Mouse (Mus musculus) midbrain, embryonic 13.5 days (tissue): Measurements from ENCODE around the gene Olfr316. TPM values are rescaled to one million over a fixed set of nuclear protein-coding genes. Genes with fewer than 3 reads are reported as not detected.

Experiments used
- ATAC-seq: fragments of 200-750 bp; cut with Nextera tagmentation; 2 replicates; pipeline ENCODE4 v1.8.0; 2017; ENCODE audit warnings: mild to moderate bottlenecking, moderate TSS enrichment, moderate library complexity
- H3K27ac ChIP-seq: fragments of 300-500 bp; sonication (generic); 2 replicates; pipeline ENCODE4 v1.5.1; 2015; ENCODE audit warnings: inconsistent platforms, mild to moderate bottlenecking, moderate library complexity
- H3K27me3 ChIP-seq: fragments of 300-500 bp; sonication (generic); 2 replicates; pipeline ENCODE4 v1.6.1; 2015; ENCODE audit warnings: mild to moderate bottlenecking, inconsistent platforms
- H3K36me3 ChIP-seq: fragments of 300-500 bp; sonication (generic); 2 replicates; pipeline ENCODE4 v1.6.1; 2015; ENCODE audit warnings: mild to moderate bottlenecking, inconsistent platforms
- H3K4me1 ChIP-seq: fragments of 300-500 bp; sonication (generic); replicated peaks from 2 replicates; pipeline ENCODE4 v1.6.1; 2015; ENCODE audit warnings: inconsistent platforms
- H3K4me2 ChIP-seq: fragments of 300-500 bp; sonication (generic); replicated peaks from 2 replicates; pipeline ENCODE4 v1.6.1; 2015; ENCODE audit warnings: moderate library complexity, mild to moderate bottlenecking, inconsistent platforms
- H3K4me3 ChIP-seq: fragments of 300-500 bp; sonication (generic); replicated peaks from 2 replicates; pipeline ENCODE4 v1.5.1; 2015; ENCODE audit warnings: mild to moderate bottlenecking, inconsistent platforms
- H3K9ac ChIP-seq: fragments of 300-500 bp; sonication (generic); replicated peaks from 2 replicates; pipeline ENCODE4 v1.6.1; 2015; ENCODE audit warnings: mild to moderate bottlenecking, inconsistent platforms
- H3K9me3 ChIP-seq: fragments of 300-500 bp; sonication (generic); 2 replicates; pipeline ENCODE4 v1.6.1; 2016; ENCODE audit warnings: mild to moderate bottlenecking, inconsistent platforms
- WGBS: fragments of 180-500 bp; shearing (Covaris S2); methylation state at CpG from one replicate; pipeline ENCODE4 v1.1.7; 2015; 5-methylcytosine and 5-hydroxymethylcytosine counted together
- polyA plus RNA-seq: library from polyadenylated mRNA; unstranded; fragments of >200 nt; fragmentation: Nextera tagmentation; extraction: Ambion mirVana; gene quantifications from 2 replicates; pipeline ENCODE4 v1.2.1, GENCODE M21; 2015

Gene Olfr316
- polyA plus RNA-seq, 1 experiment from 2014 or later = not detected

DNA sequence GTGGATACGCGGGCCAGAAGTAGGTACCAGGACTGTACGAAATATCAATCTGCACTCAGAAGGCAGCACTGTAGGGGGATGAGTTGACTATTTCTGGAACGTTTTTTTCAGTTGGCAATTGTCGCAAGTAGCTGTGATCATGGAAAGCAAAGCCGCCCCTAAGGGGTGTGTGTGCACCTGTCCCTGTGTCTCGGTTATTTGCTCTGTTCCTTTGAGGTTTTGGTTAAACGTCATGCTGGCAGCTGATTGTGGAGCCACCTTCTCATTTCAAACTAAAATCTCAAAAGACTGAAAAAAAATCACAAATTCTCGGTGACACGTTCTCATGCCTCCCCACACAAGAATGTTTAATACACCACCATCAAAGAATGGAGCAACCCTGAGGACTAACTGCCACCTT lies 35.1 kb downstream of the Olfr316 start:
- no peak overlapping the region for H3K4me3 ChIP-seq
- no peak for ATAC-seq
- no peak overlapping the region for H3K4me2 ChIP-seq
- H3K9me3 ChIP-seq = no peaks in the 10 kb centered on the region
- no peaks in the 10 kb centered on the region for H3K27me3 ChIP-seq
- no peak overlapping the region for H3K9ac ChIP-seq
- H3K4me1 ChIP-seq = peaks cover 10% of the 10 kb centered on the region
- H3K36me3 ChIP-seq = no peaks in the 10 kb centered on the region
- WGBS = 92% methylated on average over 10 of the region's 10 CpGs
- no peak overlapping the region for H3K27ac ChIP-seq

- Histone ChIP-seq H3K36me3 (no peaks in the 10 kb centered on the region), H3K27me3 (no peaks in the 10 kb centered on the region), H3K4me3 (no peak overlapping the region), H3K4me2 (no peak overlapping the region), H3K9ac (no peak overlapping the region), H3K9me3 (no peaks in the 10 kb centered on the region), H3K4me1 (peaks cover 10% of the 10 kb centered on the region), H3K27ac (no peak overlapping the region)
- WGBS = 83% methylated on average over 8 of the region's 8 CpGs
- no peak for ATAC-seq
Observed at GRCm38 (mm10) chr11:58788346-58788745, 35.8 kb downstream of the Olfr316 start.

DNA sequence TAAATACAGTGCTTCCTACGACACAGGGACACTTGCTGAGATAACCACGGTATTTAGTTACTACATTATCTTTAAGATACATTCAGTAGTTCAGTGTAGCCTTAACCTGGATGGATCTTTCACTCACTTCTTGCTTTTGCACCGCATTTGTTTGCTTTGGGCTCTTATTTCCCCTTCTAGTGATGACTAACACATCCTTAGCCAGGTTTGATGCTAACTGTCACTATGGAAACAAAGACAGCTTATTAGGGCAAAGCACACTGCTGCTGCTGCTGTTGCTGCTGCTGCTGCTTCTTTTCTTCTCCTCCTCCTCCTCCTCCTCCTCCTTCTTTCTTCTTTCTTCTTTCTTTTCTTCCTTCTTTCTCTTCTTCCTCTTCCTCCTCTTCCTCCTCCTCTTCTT lies 37.0 kb downstream of the Olfr316 start:
- Histone ChIP-seq H3K27me3 (no peaks in the 10 kb centered on the region), H3K36me3 (no peaks in the 10 kb centered on the region), H3K9me3 (no peaks in the 10 kb centered on the region), H3K27ac (peak overlapping the region; percentile 14; the same call in 1 of the 2 replicates), H3K4me1 (peaks cover 10% of the 10 kb centered on the region), H3K9ac (0 out of 2 replicates have a peak overlapping the region, but pooled peaks have one; percentile 28), H3K4me3 (no peak overlapping the region), H3K4me2 (0 out of 2 replicates have a peak overlapping the region, but pooled peaks have one; percentile 17)
- no peak for ATAC-seq
- WGBS = 20% methylated on average over 3 of the region's 3 CpGs

- no peak for ATAC-seq
- Histone ChIP-seq H3K4me1 (peaks cover 10% of the 10 kb centered on the region), H3K4me3 (no peak overlapping the region), H3K27ac (no peak overlapping the region), H3K4me2 (no peak overlapping the region), H3K9me3 (no peaks in the 10 kb centered on the region), H3K36me3 (no peaks in the 10 kb centered on the region), H3K27me3 (no peaks in the 10 kb centered on the region), H3K9ac (no peak overlapping the region)
- 63% methylated on average over 2 of the region's 2 CpGs for WGBS
Observed at GRCm38 (mm10) chr11:58790053-58790452, 37.5 kb downstream of the Olfr316 start.

- no peak for ATAC-seq
- Histone ChIP-seq H3K4me2 (no peak overlapping the region), H3K36me3 (no peaks in the 10 kb centered on the region), H3K27ac (no peak overlapping the region), H3K9me3 (no peaks in the 10 kb centered on the region), H3K4me3 (no peak overlapping the region), H3K27me3 (no peaks in the 10 kb centered on the region), H3K4me1 (peaks cover 10% of the 10 kb centered on the region), H3K9ac (no peak overlapping the region)
- 88% methylated on average over 6 of the region's 6 CpGs for WGBS
Observed at GRCm38 (mm10) chr11:58790646-58791045, 38.1 kb downstream of the Olfr316 start.

GRCm38 (mm10) chr11:58795856-58796255 lies 43.3 kb downstream of the Olfr316 start:
- Histone ChIP-seq H3K4me3 (no peak overlapping the region), H3K9me3 (no peaks in the 10 kb centered on the region), H3K36me3 (no peaks in the 10 kb centered on the region), H3K9ac (no peak overlapping the region), H3K27me3 (no peaks in the 10 kb centered on the region), H3K4me1 (no peaks in the 10 kb centered on the region), H3K27ac (no peak overlapping the region), H3K4me2 (no peak overlapping the region)
- 92% methylated on average over 2 of the region's 2 CpGs for WGBS
- no peak for ATAC-seq

- Histone ChIP-seq H3K36me3 (no peaks in the 10 kb centered on the region), H3K4me2 (no peak overlapping the region), H3K9ac (no peak overlapping the region), H3K27me3 (no peaks in the 10 kb centered on the region), H3K9me3 (no peaks in the 10 kb centered on the region), H3K4me3 (no peak overlapping the region), H3K4me1 (peaks cover 8% of the 10 kb centered on the region), H3K27ac (no peak overlapping the region)
- no peak for ATAC-seq
- WGBS = 81% methylated on average over 7 of the region's 7 CpGs
Observed at GRCm38 (mm10) chr11:58796850-58797249, 44.3 kb downstream of the Olfr316 start.

GRCm38 (mm10) chr11:58799747-58800146 lies 47.2 kb downstream of the Olfr316 start:
- Histone ChIP-seq H3K36me3 (no peaks in the 10 kb centered on the region), H3K9ac (no peak overlapping the region), H3K4me1 (peaks cover 14% of the 10 kb centered on the region), H3K4me3 (no peak overlapping the region), H3K9me3 (no peaks in the 10 kb centered on the region), H3K27me3 (no peaks in the 10 kb centered on the region), H3K27ac (no peak overlapping the region), H3K4me2 (no peak overlapping the region)
- 86% methylated on average over 5 of the region's 5 CpGs for WGBS
- ATAC-seq = no peak

DNA sequence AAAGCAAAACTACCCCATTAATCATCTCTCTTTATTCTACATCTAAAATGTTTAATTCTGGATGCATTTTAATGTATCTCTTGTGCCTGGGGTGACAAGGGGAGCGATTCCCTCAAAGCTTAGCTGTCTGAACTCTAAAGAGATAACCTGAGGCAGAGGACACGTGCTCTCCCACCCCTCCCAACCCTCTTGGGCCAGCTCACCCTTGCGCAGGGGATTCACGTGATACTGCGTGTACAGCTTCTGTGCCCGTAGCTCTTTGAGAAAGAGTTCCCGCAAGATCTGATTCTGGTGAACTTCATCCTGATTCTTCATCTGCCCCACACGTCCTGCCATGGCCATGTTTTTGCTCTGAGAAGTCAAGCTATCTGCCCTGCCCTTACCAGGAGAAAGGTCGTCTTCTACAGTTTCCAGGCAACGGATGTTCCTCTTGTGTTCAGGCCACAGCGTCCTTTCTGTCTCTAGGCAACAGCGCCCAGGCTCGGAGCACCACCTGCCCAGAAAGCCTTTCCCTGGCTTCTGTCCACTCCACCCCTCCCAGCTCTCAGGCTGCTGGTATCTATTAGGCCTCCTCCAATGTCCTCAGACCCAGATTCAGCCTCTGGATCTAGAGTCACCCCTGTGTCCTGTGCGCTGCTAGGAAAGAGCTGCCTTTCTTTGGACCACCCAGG lies 49.2 kb downstream of the Olfr316 start, which contains the start of gene Fam183b:
Fam183b (minus strand) TSS at position 403 of the 671 bp plus-strand sequence.
- Histone ChIP-seq H3K4me2 (peak within 1 kb of the TSS; percentile 41), H3K9ac (0 out of 2 replicates have a peak within 1 kb of the TSS, but pooled peaks have one; percentile 4), H3K27me3 (no peaks in the 10 kb centered on the region), H3K9me3 (no peaks in the 10 kb centered on the region), H3K27ac (no peak within 1 kb of the TSS), H3K4me3 (no peak within 1 kb of the TSS), H3K4me1 (peaks cover 14% of the 10 kb centered on the region), H3K36me3 (no peaks in the 10 kb centered on the region)
- peak; percentile 82 for ATAC-seq
- WGBS = 30% methylated on average over 14 of the region's 14 CpGs

GRCm38 (mm10) chr11:58803871-58804270 lies 51.3 kb downstream of the Olfr316 start:
- Histone ChIP-seq H3K4me2 (no peak overlapping the region), H3K27ac (no peak overlapping the region), H3K36me3 (no peaks in the 10 kb centered on the region), H3K4me1 (peaks cover 14% of the 10 kb centered on the region), H3K9ac (no peak overlapping the region), H3K9me3 (no peaks in the 10 kb centered on the region), H3K4me3 (no peak overlapping the region), H3K27me3 (no peaks in the 10 kb centered on the region)
- no peak for ATAC-seq
- WGBS = 82% methylated on average over 4 of the region's 4 CpGs

DNA sequence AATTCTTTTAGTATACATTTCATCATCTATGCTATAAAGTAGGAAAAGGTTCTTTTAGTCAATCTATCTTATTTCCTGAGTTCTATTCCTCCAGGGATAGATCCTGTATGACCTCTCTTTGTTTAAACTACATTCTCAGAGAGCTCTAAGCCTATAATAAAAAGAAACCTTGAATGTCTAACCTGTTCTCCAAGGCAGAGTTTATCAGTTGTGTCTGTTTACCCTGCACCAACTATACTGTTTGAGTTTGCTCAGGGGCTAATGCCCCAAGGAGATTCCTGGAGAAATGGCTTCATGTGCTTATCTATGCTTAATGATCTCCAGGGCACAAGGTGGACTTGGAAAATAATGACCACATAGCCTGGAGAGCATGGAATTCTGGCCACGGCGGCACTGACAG lies 51.9 kb downstream of the Olfr316 start:
- H3K4me3 ChIP-seq = no peak overlapping the region
- H3K27ac ChIP-seq = no peak overlapping the region
- H3K4me1 ChIP-seq = peaks cover 14% of the 10 kb centered on the region
- 85% methylated on average over 2 of the region's 2 CpGs for WGBS
- ATAC-seq = no peak
- H3K36me3 ChIP-seq = no peaks in the 10 kb centered on the region
- H3K27me3 ChIP-seq = no peaks in the 10 kb centered on the region
- H3K9me3 ChIP-seq = no peaks in the 10 kb centered on the region
- H3K4me2 ChIP-seq = no peak overlapping the region
- H3K9ac ChIP-seq = no peak overlapping the region
